Mouse (Mus musculus): ENCODE data around the gene Gars. TPM values are rescaled to one million over a fixed set of nuclear protein-coding genes. Genes with fewer than 3 reads are reported as not detected.

Gars gene
- polyA plus RNA-seq, 1 experiment from 2014 or later = 103 TPM

GRCm38 (mm10) chr6:55016710-55017583, 20.9 kb upstream of the Gars start:
- 21% methylated on average over 15 of the region's 15 CpGs for WGBS
- Histone ChIP-seq H3K4me3 (ENCODE audit: low read depth, low read length) (no peak overlapping the region), H3K36me3 (ENCODE audit: control insufficient read depth, insufficient read depth, low read length) (no peaks in the 10 kb centered on the region), H3K27ac (replicated peaks) (peak overlapping the region; percentile 40; the same call in 1 of the 2 replicates), H3K4me2 (replicated peaks; ENCODE audit: low read depth) (peak overlapping the region; percentile 40), H3K27me3 (ENCODE audit: control insufficient read depth, insufficient read depth, low read length) (no peaks in the 10 kb centered on the region), H3K9ac (ENCODE audit: low read length) (no peak overlapping the region), H3K9me3 (ENCODE audit: control insufficient read depth, low read length) (no peaks in the 10 kb centered on the region), H3K4me1 (replicated peaks; ENCODE audit: control insufficient read depth, insufficient read depth) (no peaks in the 10 kb centered on the region)
- ATAC-seq (ENCODE audit: low FRiP score, low TSS enrichment) (peak; percentile 72), DNase-seq (ENCODE audit: low spot score) (peak; percentile 76)
- peak; percentile 97 for TF ChIP-seq CTCF (IDR thresholded peaks at IDR 0.05; ENCODE audit: low read depth)
- no peak for TF ChIP-seq EP300 (optimal IDR thresholded peaks at IDR 0.05)

- no peak overlapping the region for H3K4me3 ChIP-seq (ENCODE audit: low read depth, low read length)
- H3K36me3 ChIP-seq (ENCODE audit: control insufficient read depth, insufficient read depth, low read length) = no peaks in the 10 kb centered on the region
- no peak overlapping the region for H3K4me2 ChIP-seq (replicated peaks; ENCODE audit: low read depth)
- DNase-seq (ENCODE audit: low spot score) (no peak), ATAC-seq (ENCODE audit: low FRiP score, low TSS enrichment) (no peak)
- H3K4me1 ChIP-seq (replicated peaks; ENCODE audit: control insufficient read depth, insufficient read depth) = no peaks in the 10 kb centered on the region
- no peak for TF ChIP-seq EP300 (optimal IDR thresholded peaks at IDR 0.05)
- no peak for TF ChIP-seq CTCF (IDR thresholded peaks at IDR 0.05; ENCODE audit: low read depth)
- no peaks in the 10 kb centered on the region for H3K27me3 ChIP-seq (ENCODE audit: control insufficient read depth, insufficient read depth, low read length)
- no peaks in the 10 kb centered on the region for H3K9me3 ChIP-seq (ENCODE audit: control insufficient read depth, low read length)
- no peak overlapping the region for H3K27ac ChIP-seq (replicated peaks)
- H3K9ac ChIP-seq (ENCODE audit: low read length) = no peak overlapping the region
- WGBS = 94% methylated on average over 2 of the region's 2 CpGs
These were observed 19.4 kb upstream of the Gars start for GRCm38 (mm10) chr6:55018417-55018816.

GRCm38 (mm10) chr6:55021806-55022205, 16.0 kb upstream of the Gars start:
- no peak for DNase-seq (ENCODE audit: low spot score)
- ATAC-seq (ENCODE audit: low FRiP score, low TSS enrichment) = peak; percentile 32; the same call in 1 of the 2 replicates
- Histone ChIP-seq H3K4me1 (replicated peaks; ENCODE audit: control insufficient read depth, insufficient read depth) (no peaks in the 10 kb centered on the region), H3K4me3 (ENCODE audit: low read depth, low read length) (no peak overlapping the region), H3K9ac (ENCODE audit: low read length) (no peak overlapping the region), H3K9me3 (ENCODE audit: control insufficient read depth, low read length) (no peaks in the 10 kb centered on the region), H3K4me2 (replicated peaks; ENCODE audit: low read depth) (no peak overlapping the region), H3K27ac (replicated peaks) (no peak overlapping the region), H3K27me3 (ENCODE audit: control insufficient read depth, insufficient read depth, low read length) (no peaks in the 10 kb centered on the region), H3K36me3 (ENCODE audit: control insufficient read depth, insufficient read depth, low read length) (no peaks in the 10 kb centered on the region)
- TF ChIP-seq CTCF (IDR thresholded peaks at IDR 0.05; ENCODE audit: low read depth) (no peak), EP300 (optimal IDR thresholded peaks at IDR 0.05) (no peak)
- WGBS = 75% methylated on average over 7 of the region's 7 CpGs

- Histone ChIP-seq H3K9ac (ENCODE audit: low read length) (no peak overlapping the region), H3K36me3 (ENCODE audit: control insufficient read depth, insufficient read depth, low read length) (no peaks in the 10 kb centered on the region), H3K4me2 (replicated peaks; ENCODE audit: low read depth) (no peak overlapping the region), H3K27ac (replicated peaks) (no peak overlapping the region), H3K4me3 (ENCODE audit: low read depth, low read length) (no peak overlapping the region), H3K9me3 (ENCODE audit: control insufficient read depth, low read length) (no peaks in the 10 kb centered on the region), H3K27me3 (ENCODE audit: control insufficient read depth, insufficient read depth, low read length) (no peaks in the 10 kb centered on the region), H3K4me1 (replicated peaks; ENCODE audit: control insufficient read depth, insufficient read depth) (no peaks in the 10 kb centered on the region)
- no peak for DNase-seq (ENCODE audit: low spot score)
- 76% methylated on average over 2 of the region's 2 CpGs for WGBS
- TF ChIP-seq CTCF (IDR thresholded peaks at IDR 0.05; ENCODE audit: low read depth) (no peak), EP300 (optimal IDR thresholded peaks at IDR 0.05) (no peak)
- ATAC-seq (ENCODE audit: low FRiP score, low TSS enrichment) = no peak
These were observed 10.2 kb upstream of the Gars start for GRCm38 (mm10) chr6:55027642-55028041.

GRCm38 (mm10) chr6:55036731-55037130, 1.1 kb upstream of the Gars start:
- H3K36me3 ChIP-seq (ENCODE audit: control insufficient read depth, insufficient read depth, low read length) = no peaks in the 10 kb centered on the region
- H3K4me2 ChIP-seq (replicated peaks; ENCODE audit: low read depth) = no peak overlapping the region
- TF ChIP-seq EP300 (optimal IDR thresholded peaks at IDR 0.05) (no peak), CTCF (IDR thresholded peaks at IDR 0.05; ENCODE audit: low read depth) (no peak)
- no peaks in the 10 kb centered on the region for H3K9me3 ChIP-seq (ENCODE audit: control insufficient read depth, low read length)
- no peak overlapping the region for H3K4me3 ChIP-seq (ENCODE audit: low read depth, low read length)
- DNase-seq (ENCODE audit: low spot score) (no peak), ATAC-seq (ENCODE audit: low FRiP score, low TSS enrichment) (no peak)
- H3K27ac ChIP-seq (replicated peaks) = no peak overlapping the region
- H3K4me1 ChIP-seq (replicated peaks; ENCODE audit: control insufficient read depth, insufficient read depth) = no peaks in the 10 kb centered on the region; the same call in 1 of the 2 replicates
- 93% methylated on average over 4 of the region's 4 CpGs for WGBS
- no peaks in the 10 kb centered on the region for H3K27me3 ChIP-seq (ENCODE audit: control insufficient read depth, insufficient read depth, low read length)
- no peak overlapping the region for H3K9ac ChIP-seq (ENCODE audit: low read length)
